Mouse (Mus musculus): ENCODE measurements around the gene Dop1b.

GRCm38 (mm10) chr16:93744804-93745340, 33.2 kb downstream of the Dop1b start:
- TF ChIP-seq CTCF (IDR thresholded peaks at IDR 0.05; ENCODE audit: low read depth, low read length) (no peak), POLR2A (IDR thresholded peaks at IDR 0.05; ENCODE audit: extremely low read depth, insufficient read depth, low read length) (no peak)
